Mouse (Mus musculus) heart, adult 2 months (tissue): ENCODE results near the gene Erfe. TPM values are rescaled to one million over a fixed set of nuclear protein-coding genes. Genes with fewer than 3 reads are reported as not detected.

Experiments used
- DNase-seq, 2 experiments: peaks; one replicate each; pipeline ENCODE4 v3.0.0; 2021
- H3K27ac ChIP-seq: fragments of 200-600 bp; 2 replicates; pipeline ENCODE4 v1.8.1; 2022
- H3K27me3 ChIP-seq: fragments of 200-500 bp; 2 replicates; pipeline ENCODE4 v1.6.1; 2012; ENCODE audit warnings: mild to moderate bottlenecking, low read length, inconsistent platforms, mixed read lengths; ENCODE audit not compliant: control insufficient read depth, insufficient read depth
- H3K36me3 ChIP-seq: fragments of 200-500 bp; 2 replicates; pipeline ENCODE4 v1.6.1; 2012; ENCODE audit warnings: low read length, inconsistent platforms; ENCODE audit not compliant: control insufficient read depth, insufficient read depth
- H3K4me1 ChIP-seq: fragments of 200-500 bp; 2 replicates; pipeline ENCODE4 v1.6.1; 2011; ENCODE audit warnings: low read length; ENCODE audit not compliant: control insufficient read depth, insufficient read depth
- H3K4me3 ChIP-seq: fragments of 200-600 bp; 2 replicates; pipeline ENCODE4 v1.8.1; 2022
- H3K79me2 ChIP-seq: fragments of 200-500 bp; replicated peaks from 2 replicates; pipeline ENCODE4 v1.6.1; 2012; ENCODE audit warnings: mild to moderate bottlenecking, inconsistent platforms, low read length, moderate library complexity, mixed read lengths; ENCODE audit not compliant: control insufficient read depth, insufficient read depth
- H3K9ac ChIP-seq: fragments of 200-500 bp; 2 replicates; pipeline ENCODE4 v1.6.1; 2012; ENCODE audit warnings: low read depth, mild to moderate bottlenecking, control low read depth, inconsistent platforms, low read length, mixed read lengths
- CTCF ChIP-seq: fragments of 200-600 bp; IDR thresholded peaks from 2 replicates; pipeline ENCODE4 v1.8.1; 2022; ENCODE audit warnings: antibody characterized with exemption, mild to moderate bottlenecking, moderate library complexity
- EP300 ChIP-seq: fragments of 200-500 bp; IDR thresholded peaks from 2 replicates; pipeline ENCODE4 v1.6.1; 2011; ENCODE audit warnings: low read depth, low read length, control low read depth; ENCODE audit not compliant: insufficient read depth
- POLR2A ChIP-seq: fragments of 200-500 bp; IDR thresholded peaks from 2 replicates; pipeline ENCODE4 v1.6.1; 2011; ENCODE audit warnings: mild to moderate bottlenecking, low read depth, low read length, control low read depth; ENCODE audit not compliant: insufficient read depth
- WGBS: fragments of 180-500 bp; shearing (Covaris S2); methylation state at CpG from one replicate; pipeline ENCODE4 v1.1.7; 2018; 5-methylcytosine and 5-hydroxymethylcytosine counted together
- intact Hi-C: fragments of 180-260 bp; cut with DNase I; formaldehyde crosslinking; loops from one replicate; pipeline ENCODE4 v1.15.1; 2025
- polyA plus RNA-seq: library from polyadenylated mRNA; depleted of rRNA; stranded (reverse); fragments of >200 nt; gene quantifications from 2 replicates; pipeline ENCODE4 v1.2.3, GENCODE M21; 2012
- total RNA-seq, 2 experiments: library from RNA; stranded (reverse); gene quantifications; 2 replicates each; pipeline ENCODE4 v1.2.3; 2021

The Erfe gene
- total and polyA plus RNA-seq, 3 experiments: 0.09 to 0.29 TPM; not detected in 1

DNA sequence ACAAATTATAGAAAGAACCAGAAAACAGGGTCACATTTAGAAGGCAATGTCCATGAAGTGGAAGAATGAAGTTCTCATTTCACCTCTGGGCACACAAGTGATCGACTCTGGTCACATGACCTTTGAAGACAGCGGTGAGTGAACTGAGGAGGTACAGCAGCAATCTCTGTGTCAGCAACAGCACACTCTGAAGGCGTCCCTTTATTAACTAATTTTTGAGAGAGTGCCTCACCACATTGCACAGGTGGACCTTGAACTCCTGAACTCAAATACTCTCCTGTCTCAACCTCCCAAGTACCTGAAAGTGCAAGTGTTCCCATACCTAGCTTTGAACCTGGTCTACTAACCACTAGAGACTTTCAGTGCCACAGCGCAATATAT is 14.9 kb downstream of the Erfe start:
- 91% methylated on average over 4 of the region's 4 CpGs for WGBS
- TF ChIP-seq CTCF (no peak), EP300 (no peak), POLR2A (no peak)
- no peak for DNase-seq
- Histone ChIP-seq H3K4me3 (no peak overlapping the region), H3K27me3 (no peaks in the 10 kb centered on the region), H3K4me1 (no peaks in the 10 kb centered on the region), H3K9ac (no peak overlapping the region), H3K36me3 (no peaks in the 10 kb centered on the region), H3K79me2 (no peaks in the 10 kb centered on the region; the same call in 1 of the 2 replicates), H3K27ac (no peak overlapping the region)
- intact Hi-C loops: loop anchor here (2.0 to 5.0 kb wide), 2 partner anchors 34 to 101 kb away; no protein-coding TSS in a partner anchor

DNA sequence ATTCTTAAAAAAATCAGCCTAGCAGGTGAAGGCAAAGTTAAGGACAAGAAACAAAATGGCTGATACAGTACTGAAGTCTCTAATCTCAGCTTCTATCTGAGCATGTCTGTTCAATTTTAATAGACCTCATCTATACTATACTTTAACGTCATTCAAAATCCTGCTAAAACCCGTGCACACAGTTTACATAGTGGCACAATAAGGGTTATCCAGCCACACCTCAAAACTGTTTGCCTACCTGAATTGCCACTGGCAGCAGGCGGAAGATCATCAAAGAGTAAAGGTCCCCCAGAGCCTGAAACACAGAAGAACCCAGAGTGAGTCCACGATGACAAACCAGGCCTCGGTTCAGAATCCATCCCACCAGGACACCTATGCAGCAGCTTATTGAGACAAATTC is 24.1 kb downstream of the Erfe start:
- Histone ChIP-seq H3K27me3 (no peaks in the 10 kb centered on the region), H3K79me2 (peaks cover 1% of the 10 kb centered on the region), H3K27ac (no peak overlapping the region), H3K4me1 (no peaks in the 10 kb centered on the region; the same call in 1 of the 2 replicates), H3K36me3 (peaks cover 2% of the 10 kb centered on the region; the same call in 1 of the 2 replicates), H3K4me3 (no peak overlapping the region), H3K9ac (no peak overlapping the region)
- no peak for DNase-seq
- intact Hi-C loops: no loop called here
- WGBS: 96% methylated on average over 5 of the region's 5 CpGs
- TF ChIP-seq CTCF: no peak
- TF ChIP-seq EP300: no peak
- no peak for TF ChIP-seq POLR2A

DNA sequence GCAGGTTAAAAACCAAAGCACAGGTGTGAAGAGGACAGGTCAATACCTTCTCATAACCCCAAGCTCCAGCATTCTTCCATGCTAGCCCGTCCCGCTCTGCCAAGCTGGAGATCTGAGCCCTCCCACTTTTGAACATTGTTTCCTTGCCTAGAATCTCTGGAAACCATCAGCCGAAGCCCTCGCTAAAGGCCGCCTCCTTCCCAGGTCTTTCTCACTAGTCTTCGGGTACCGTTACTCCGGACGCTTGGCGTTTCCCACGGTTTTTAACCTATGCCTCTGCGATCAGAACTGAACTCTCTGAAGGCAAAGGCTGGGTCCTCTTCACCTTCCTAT is 31.7 kb downstream of the Erfe start:
- H3K79me2 ChIP-seq: peaks cover 2% of the 10 kb centered on the region
- H3K4me1 ChIP-seq: peaks cover 4% of the 10 kb centered on the region
- no peaks in the 10 kb centered on the region for H3K27me3 ChIP-seq
- H3K9ac ChIP-seq: peak overlapping the region; percentile 90
- WGBS: under 1% methylated on average over 12 of the region's 12 CpGs
- peak overlapping the region; percentile 95 for H3K27ac ChIP-seq
- peak in 1 of 2 experiments; percentile 31 for DNase-seq
- no peak for TF ChIP-seq CTCF
- TF ChIP-seq POLR2A: no peak
- no peak for TF ChIP-seq EP300
- peaks cover 12% of the 10 kb centered on the region for H3K36me3 ChIP-seq
- H3K4me3 ChIP-seq: peak overlapping the region; percentile 80
- intact Hi-C loops: loop anchor here (2.0 kb wide), 1 partner anchor 15 kb away; no protein-coding TSS in a partner anchor

DNA sequence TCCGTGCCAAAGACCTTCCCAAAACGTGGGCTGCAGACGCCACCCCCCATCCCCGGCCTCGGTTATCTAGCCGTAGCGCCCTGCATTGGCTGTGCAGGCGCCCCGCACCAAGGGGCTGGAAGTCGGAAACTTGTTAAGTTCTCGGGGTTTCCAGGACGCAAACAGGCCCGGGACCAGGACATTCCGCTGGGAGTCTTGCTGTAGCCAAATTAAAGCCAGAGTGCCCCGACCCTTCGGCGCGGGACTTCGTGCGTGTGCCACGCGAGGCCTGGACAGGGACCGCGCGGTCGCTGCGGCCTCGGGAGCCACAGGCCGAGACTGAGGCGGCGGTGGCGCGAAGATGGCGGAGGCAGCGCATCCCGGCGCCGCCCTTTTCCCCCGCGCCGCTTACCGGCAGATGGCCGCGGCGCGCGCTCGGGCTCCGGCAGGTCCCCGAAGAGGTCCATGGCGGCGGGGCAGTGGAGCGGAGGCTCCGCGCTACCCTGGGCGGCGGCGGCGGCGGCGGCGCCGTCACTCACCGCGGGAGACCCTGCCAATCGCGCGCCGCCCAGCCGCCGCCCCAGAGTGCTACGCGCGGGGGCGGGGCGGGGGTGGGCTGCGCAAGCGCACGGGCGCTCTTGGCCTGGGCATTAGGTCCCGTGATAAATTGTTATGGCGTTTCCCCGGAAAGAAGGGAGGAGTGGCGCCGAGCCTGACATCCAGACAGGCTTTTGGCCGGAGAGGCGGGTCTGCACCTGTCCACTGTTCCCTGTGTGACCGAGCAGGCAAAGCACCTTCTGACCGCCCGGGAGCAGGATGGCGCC is 32.2 kb downstream of the Erfe start, which contains the start of gene Ilkap:
Gene Ilkap (minus strand): TSS at position 556 of the 803 bp plus-strand sequence.
- Histone ChIP-seq H3K36me3 (peaks cover 12% of the 10 kb centered on the region), H3K27ac (peak within 1 kb of the TSS; percentile 95), H3K4me3 (peak within 1 kb of the TSS; percentile 80), H3K79me2 (peaks cover 2% of the 10 kb centered on the region), H3K9ac (peak within 1 kb of the TSS; percentile 95), H3K27me3 (no peaks in the 10 kb centered on the region), H3K4me1 (peaks cover 4% of the 10 kb centered on the region)
- intact Hi-C loops: loop anchor here (2.0 kb wide), 1 partner anchor 14 kb away; no protein-coding TSS in a partner anchor
- WGBS: under 1% methylated on average over 86 of the region's 91 CpGs
- DNase-seq: peak; percentile 89 to 92
- TF ChIP-seq CTCF: no peak
- TF ChIP-seq POLR2A: peak; percentile 85
- peak; percentile 69; the same call in 1 of the 2 replicates for TF ChIP-seq EP300

DNA sequence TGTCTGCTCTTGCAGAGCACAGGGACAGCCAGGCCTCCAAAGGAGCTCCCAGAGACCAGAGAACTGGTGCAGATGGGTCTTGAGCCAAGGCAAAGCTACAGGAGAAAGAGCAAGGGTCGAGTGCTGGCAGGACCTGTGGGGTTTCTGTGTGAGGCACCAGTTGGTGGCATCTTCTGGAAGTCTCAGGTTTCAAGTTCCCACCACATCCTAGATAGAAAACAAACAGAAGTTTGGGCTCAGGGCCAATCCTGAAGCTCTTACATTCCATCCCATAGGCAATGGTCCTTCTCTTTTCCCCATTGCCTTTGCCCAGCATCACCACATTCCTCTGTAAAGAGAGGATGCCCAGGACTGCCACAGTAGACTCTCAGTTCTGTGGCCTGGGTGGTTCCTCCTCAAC is 38.7 kb downstream of the Erfe start:
- H3K9ac ChIP-seq: no peak overlapping the region
- 4% methylated on average over 1 of the region's 1 CpGs for WGBS
- intact Hi-C loops: no loop called here

More for the DNA sequence above, 38.7 kb downstream of the Erfe start:
- H3K4me1 ChIP-seq: no peaks in the 10 kb centered on the region
- H3K4me3 ChIP-seq: no peak overlapping the region
- no peaks in the 10 kb centered on the region for H3K36me3 ChIP-seq
- no peak for TF ChIP-seq EP300
- no peak for TF ChIP-seq POLR2A
- no peak for TF ChIP-seq CTCF
- H3K27ac ChIP-seq: no peak overlapping the region
- H3K27me3 ChIP-seq: no peaks in the 10 kb centered on the region
- H3K79me2 ChIP-seq: no peaks in the 10 kb centered on the region
- no peak for DNase-seq
